In genomic region chr5:108677605-108678295, GRCm38 (mm10) we compare ENCODE assay signal across 8 mouse cellular contexts. TPM values are rescaled to one million over a fixed set of nuclear protein-coding genes. Genes with fewer than 3 reads are reported as not detected.
DNase-seq lines count a peak whose midpoint lies in the region; ATAC-seq and TF ChIP-seq lines count a peak whose summit lies in the region.

No protein-coding gene starts in this region.

- peak overlapping the region; percentile 80 for H3K27ac ChIP-seq in forebrain, embryonic 11.5 days (ENCODE audit: low read depth, low read length)
- H3K27ac ChIP-seq in hindbrain, embryonic 14.5 days, result peak overlapping the region; percentile 92
- H3K27ac ChIP-seq in stomach, embryonic 16.5 days (ENCODE audit: low read length), result peak overlapping the region; percentile 49

- peak overlapping the region; percentile 64 for H3K4me2 ChIP-seq in forebrain, embryonic 11.5 days (ENCODE audit: low read depth, low read length, severe bottlenecking)
- H3K4me2 ChIP-seq in hindbrain, embryonic 14.5 days (replicated peaks), result peak overlapping the region; percentile 64
- peak overlapping the region; percentile 59 for H3K4me2 ChIP-seq in stomach, embryonic 16.5 days (ENCODE audit: low read depth, low read length)

- DNase-seq in G1E (ENCODE audit: low spot score) (peak; percentile 76), MN1 (ENCODE audit: low spot score) (no peak)
- peak; percentile 59 for DNase-seq in c-Kit-positive CD71-positive TER-119-positive erythroid progenitor cells, embryonic 14.5 days (ENCODE audit: low spot score)
- peak; percentile 88 for DNase-seq in forebrain, embryonic 11.5 days (ENCODE audit: low spot score)
- DNase-seq in hindbrain, embryonic 14.5 days (ENCODE audit: low spot score), result peak; percentile 77
- peak; percentile 77 for DNase-seq in left cerebral cortex, adult 11 months (ENCODE audit: low spot score)
- DNase-seq in lung, postnatal 4 days, result peak; percentile 63 to 70

- H3K9me3 ChIP-seq in G1E (replicated peaks), result no peaks in the 10 kb centered on the region
- H3K9me3 ChIP-seq in forebrain, embryonic 11.5 days (ENCODE audit: control insufficient read depth, low read length), result no peaks in the 10 kb centered on the region
- H3K9me3 ChIP-seq in hindbrain, embryonic 14.5 days (ENCODE audit: control insufficient read depth, low read length), result no peaks in the 10 kb centered on the region
- H3K9me3 ChIP-seq in stomach, embryonic 16.5 days (replicated peaks; ENCODE audit: control insufficient read depth, low read length), result no peaks in the 10 kb centered on the region

- ATAC-seq in G1E (ENCODE audit: extremely low read depth, insufficient number of reproducible peaks, low FRiP score, poor library complexity, severe bottlenecking), result peak; percentile 55
- ATAC-seq in forebrain, embryonic 11.5 days (replicated peaks; ENCODE audit: low FRiP score), result peak; percentile 91
- ATAC-seq in hindbrain, embryonic 14.5 days (ENCODE audit: low FRiP score), result peak; percentile 89
- peak; percentile 69 for ATAC-seq in stomach, embryonic 16.5 days (ENCODE audit: insufficient read depth, low FRiP score)

- WGBS in forebrain, embryonic 11.5 days, result 2% methylated on average over 25 of the region's 25 CpGs
- 4% methylated on average over 25 of the region's 25 CpGs for WGBS in hindbrain, embryonic 14.5 days
- WGBS in stomach, embryonic 16.5 days, result 5% methylated on average over 25 of the region's 25 CpGs

- H3K4me1 ChIP-seq in G1E (ENCODE audit: insufficient read depth, low read depth, low read length), result peaks cover 86% of the 10 kb centered on the region
- peaks cover 11% of the 10 kb centered on the region; the same call in 1 of the 2 replicates for H3K4me1 ChIP-seq in forebrain, embryonic 11.5 days (replicated peaks; ENCODE audit: control insufficient read depth, insufficient read depth, low read length)
- peaks cover 14% of the 10 kb centered on the region for H3K4me1 ChIP-seq in hindbrain, embryonic 14.5 days (replicated peaks; ENCODE audit: control insufficient read depth, insufficient read depth, low read length)
- H3K4me1 ChIP-seq in stomach, embryonic 16.5 days (ENCODE audit: control insufficient read depth, insufficient read depth, low read length), result peaks cover 17% of the 10 kb centered on the region

- peak overlapping the region; percentile 66 for H3K9ac ChIP-seq in forebrain, embryonic 11.5 days (ENCODE audit: low read length)
- H3K9ac ChIP-seq in hindbrain, embryonic 14.5 days, result peak overlapping the region; percentile 69
- H3K9ac ChIP-seq in stomach, embryonic 16.5 days (ENCODE audit: low read length), result peak overlapping the region; percentile 66

- peak overlapping the region; percentile 70 for H3K4me3 ChIP-seq in G1E (ENCODE audit: low read depth, low read length)
- peak overlapping the region; percentile 28 for H3K4me3 ChIP-seq in forebrain, embryonic 11.5 days (ENCODE audit: low read depth, low read length)
- H3K4me3 ChIP-seq in hindbrain, embryonic 14.5 days (replicated peaks; ENCODE audit: low read length), result peak overlapping the region; percentile 32
- H3K4me3 ChIP-seq in stomach, embryonic 16.5 days (replicated peaks; ENCODE audit: low read length), result peak overlapping the region; percentile 39

- peaks cover 55% of the 10 kb centered on the region for H3K36me3 ChIP-seq in G1E (replicated peaks)
- H3K36me3 ChIP-seq in forebrain, embryonic 11.5 days (ENCODE audit: control insufficient read depth, insufficient read depth, low read length), result no peaks in the 10 kb centered on the region
- H3K36me3 ChIP-seq in hindbrain, embryonic 14.5 days (replicated peaks; ENCODE audit: control insufficient read depth, insufficient read depth), result no peaks in the 10 kb centered on the region
- no peaks in the 10 kb centered on the region; the same call in 1 of the 2 replicates for H3K36me3 ChIP-seq in stomach, embryonic 16.5 days (ENCODE audit: control insufficient read depth, insufficient read depth, low read length)

- TF ChIP-seq CTCF in G1E (IDR thresholded peaks at IDR 0.05; ENCODE audit: low read depth, low read length), result no peak

- no peaks in the 10 kb centered on the region for H3K27me3 ChIP-seq in G1E (ENCODE audit: insufficient read depth, low read length)
- H3K27me3 ChIP-seq in forebrain, embryonic 11.5 days (ENCODE audit: control insufficient read depth, insufficient read depth, low read length), result no peaks in the 10 kb centered on the region
- H3K27me3 ChIP-seq in hindbrain, embryonic 14.5 days (ENCODE audit: control insufficient read depth, insufficient read depth, low read length), result no peaks in the 10 kb centered on the region
- no peaks in the 10 kb centered on the region for H3K27me3 ChIP-seq in stomach, embryonic 16.5 days (ENCODE audit: control insufficient read depth, insufficient read depth, low read length)

RNA-seq across cellular contexts. Expression of gene Slc26a1, which starts 2.4 kb away (rescaled TPM):
- total RNA-seq in G1E (2014; fragmentation: Nextera tagmentation), result 1.7 and 2.0 TPM in 2 replicates
- total RNA-seq in G1E (2017), result 0.87 and 0.93 TPM in 2 replicates
- polyA plus RNA-seq in G1E (2012), result 0.88 and 1.2 TPM in 2 replicates
- 1.1 and 1.5 TPM in 2 replicates for polyA plus RNA-seq in forebrain, embryonic 11.5 days (2014; fragmentation: Nextera tagmentation; extraction: Ambion mirVana)
- polyA plus RNA-seq in hindbrain, embryonic 14.5 days (2014; fragmentation: Nextera tagmentation; extraction: Ambion mirVana), result 3.2 and 3.5 TPM in 2 replicates
- 1.8 and 3.0 TPM in 2 replicates for polyA plus RNA-seq in stomach, embryonic 16.5 days (2015; fragmentation: Nextera tagmentation; extraction: Ambion mirVana)

RNA-seq across cellular contexts. Expression of gene Dgkq, which starts 8.3 kb away (rescaled TPM):
- total RNA-seq in G1E (2014; fragmentation: Nextera tagmentation), result 6.9 and 12.3 TPM in 2 replicates
- 7.9 and 8.3 TPM in 2 replicates for total RNA-seq in G1E (2017)
- 3.9 and 4.5 TPM in 2 replicates for polyA plus RNA-seq in G1E (2012)
- 13.6 and 13.9 TPM in 2 replicates for polyA plus RNA-seq in forebrain, embryonic 11.5 days (2014; fragmentation: Nextera tagmentation; extraction: Ambion mirVana)
- polyA plus RNA-seq in hindbrain, embryonic 14.5 days (2014; fragmentation: Nextera tagmentation; extraction: Ambion mirVana), result 25.3 and 28.4 TPM in 2 replicates
- polyA plus RNA-seq in stomach, embryonic 16.5 days (2015; fragmentation: Nextera tagmentation; extraction: Ambion mirVana), result 10.7 and 14.5 TPM in 2 replicates

RNA-seq across cellular contexts. Expression of gene Fgfrl1, which starts 14.4 kb away (rescaled TPM):
- total RNA-seq in G1E (2014; fragmentation: Nextera tagmentation) (4.2 and 4.9 TPM in 2 replicates), G1E (2017) (2.1 and 2.5 TPM in 2 replicates)
- 5.1 and 7.1 TPM in 2 replicates for polyA plus RNA-seq in G1E (2012)
- 22.0 and 24.5 TPM in 2 replicates for polyA plus RNA-seq in forebrain, embryonic 11.5 days (2014; fragmentation: Nextera tagmentation; extraction: Ambion mirVana)
- 7.0 and 9.6 TPM in 2 replicates for polyA plus RNA-seq in hindbrain, embryonic 14.5 days (2014; fragmentation: Nextera tagmentation; extraction: Ambion mirVana)
- polyA plus RNA-seq in stomach, embryonic 16.5 days (2015; fragmentation: Nextera tagmentation; extraction: Ambion mirVana), result 7.8 and 11.7 TPM in 2 replicates

RNA-seq across cellular contexts. Expression of gene Idua, which starts 17.6 kb away (rescaled TPM):
- total RNA-seq in G1E (2014; fragmentation: Nextera tagmentation), result 37.7 and 43.2 TPM in 2 replicates
- total RNA-seq in G1E (2017), result 6.2 TPM in 2 replicates
- 7.0 and 9.1 TPM in 2 replicates for polyA plus RNA-seq in G1E (2012)
- 11.5 and 11.6 TPM in 2 replicates for polyA plus RNA-seq in forebrain, embryonic 11.5 days (2014; fragmentation: Nextera tagmentation; extraction: Ambion mirVana)
- polyA plus RNA-seq in hindbrain, embryonic 14.5 days (2014; fragmentation: Nextera tagmentation; extraction: Ambion mirVana), result 9.8 and 11.3 TPM in 2 replicates
- 13.5 and 15.2 TPM in 2 replicates for polyA plus RNA-seq in stomach, embryonic 16.5 days (2015; fragmentation: Nextera tagmentation; extraction: Ambion mirVana)

RNA-seq across cellular contexts. Expression of gene Tmem175, which starts 48.2 kb away (rescaled TPM):
- 38.0 and 51.5 TPM in 2 replicates for total RNA-seq in G1E (2014; fragmentation: Nextera tagmentation)
- total RNA-seq in G1E (2017), result 22.4 and 22.9 TPM in 2 replicates
- polyA plus RNA-seq in G1E (2012), result 2.2 and 4.4 TPM in 2 replicates
- 19.4 and 22.2 TPM in 2 replicates for polyA plus RNA-seq in forebrain, embryonic 11.5 days (2014; fragmentation: Nextera tagmentation; extraction: Ambion mirVana)
- polyA plus RNA-seq in hindbrain, embryonic 14.5 days (2014; fragmentation: Nextera tagmentation; extraction: Ambion mirVana), result 27.2 and 29.7 TPM in 2 replicates
- polyA plus RNA-seq in stomach, embryonic 16.5 days (2015; fragmentation: Nextera tagmentation; extraction: Ambion mirVana), result 27.1 and 27.7 TPM in 2 replicates
